Mouse (Mus musculus): ENCODE measurements around the gene Fam168b.

- TF ChIP-seq CTCF (IDR thresholded peaks at IDR 0.05; ENCODE audit: low read depth, low read length) = no peak
- no peak for TF ChIP-seq EP300 (IDR thresholded peaks at IDR 0.05; ENCODE audit: insufficient read depth, low read depth, low read length)
Observed at GRCm38 (mm10) chr1:34852116-34852878, 9.4 kb upstream of the Fam168b start.
